Mouse (Mus musculus) brain, embryonic 18.5 days (tissue): ENCODE measurements at regions not wholly inside any gene's neighbourhood (a gene's known extent, or its start where the extent isn't known, plus 50 kb on each side); places are given as distances from the start of the nearest gene placed in this dataset.
"Not testable (repeated sequence)": the region's sequence is repeated elsewhere in the genome, so short reads cannot be mapped to it uniquely, and the experiment has no call there.

Experiments
- DNase-seq: peaks from one replicate; pipeline ENCODE4 v3.0.0-alpha.2; 2012; ENCODE audit warnings: low read depth, low spot score

GRCm38 (mm10) chr11:28993270-28993847, 137.2 kb upstream of the Pnpt1 start:
- DNase-seq = no peak

DNA sequence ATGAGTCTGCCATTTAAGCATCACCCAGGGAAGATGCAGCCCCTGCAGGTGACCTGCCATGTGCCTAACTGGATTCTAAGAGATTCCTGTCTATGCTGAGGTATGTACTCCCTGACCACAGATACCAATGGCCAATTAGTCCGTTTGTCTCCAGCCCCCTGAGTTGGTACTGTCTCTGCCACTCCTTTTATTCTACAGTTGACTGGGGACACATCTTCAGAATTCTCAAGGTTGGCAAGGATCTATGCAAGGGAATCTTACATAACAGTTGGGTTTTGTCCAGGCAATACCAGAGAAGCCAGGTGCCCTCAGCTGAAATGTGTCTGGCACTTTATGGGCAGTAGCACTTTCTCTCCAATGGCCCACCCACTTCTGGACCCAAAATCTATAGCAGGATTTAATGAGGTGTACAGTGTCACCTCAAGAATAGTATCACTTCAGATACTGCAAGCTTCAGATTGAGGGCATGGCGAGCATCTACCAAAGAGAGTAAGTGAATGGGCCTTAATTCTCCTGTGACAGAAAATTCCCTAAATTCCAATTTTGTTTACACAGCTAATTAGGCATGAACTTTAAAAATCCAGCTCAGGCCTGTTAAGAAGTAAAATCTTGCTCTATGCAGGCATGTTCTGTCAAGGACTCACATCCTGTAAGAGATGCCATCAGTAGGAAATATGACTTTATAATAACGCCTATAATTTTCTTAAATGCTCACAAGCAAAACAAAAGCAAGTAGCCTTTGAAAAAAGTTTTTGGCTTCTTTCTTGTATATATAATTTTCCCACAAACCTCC, 132.0 kb upstream of the Pnpt1 start:
- DNase-seq = no peak

DNA sequence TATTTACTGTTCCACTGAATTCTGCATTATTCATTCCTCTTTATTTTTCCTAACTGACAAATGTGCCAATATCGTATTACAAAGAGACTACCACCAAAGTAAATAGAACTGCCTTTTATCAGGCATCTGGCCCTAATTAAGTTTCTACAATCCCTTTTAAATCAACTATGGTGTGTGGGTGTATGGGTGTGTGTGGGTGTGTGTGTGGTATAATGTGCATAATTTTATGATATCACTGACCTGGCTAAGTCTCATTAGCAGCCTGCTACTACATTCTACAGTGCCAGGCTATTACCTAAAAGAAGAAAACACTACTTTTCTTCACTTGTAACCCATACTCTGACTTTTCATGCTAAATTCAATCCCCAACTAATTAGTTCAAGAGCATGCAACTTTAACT, 131.3 kb upstream of the Pnpt1 start:
- DNase-seq = no peak

GRCm38 (mm10) chr11:28999620-29000019, 130.9 kb upstream of the Pnpt1 start:
- DNase-seq = no peak

DNA sequence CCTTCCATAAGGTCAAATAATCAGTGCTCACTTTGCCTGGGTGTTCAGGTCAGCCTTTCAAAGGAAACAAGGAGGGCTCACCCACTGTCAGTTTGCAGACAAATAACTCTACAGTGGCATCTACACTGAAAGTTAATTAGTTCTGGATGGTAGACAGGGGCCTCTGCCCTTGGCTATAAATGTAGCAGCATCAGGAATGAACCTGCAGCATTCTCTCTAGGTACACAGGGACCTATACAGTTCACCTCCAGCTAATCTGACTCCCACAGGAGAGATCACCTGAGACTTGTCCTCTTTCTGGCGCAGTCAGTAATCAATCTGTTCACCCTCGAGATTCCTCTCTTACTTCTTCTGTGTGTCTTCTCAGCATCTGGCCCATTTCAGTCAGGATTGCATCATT, 130.3 kb upstream of the Pnpt1 start:
- DNase-seq = no peak

GRCm38 (mm10) chr11:29017406-29017805, 113.1 kb upstream of the Pnpt1 start:
- DNase-seq = no peak

- peak; percentile 4 for DNase-seq
Observed at GRCm38 (mm10) chr11:29040817-29041216, 89.7 kb upstream of the Pnpt1 start.

DNA sequence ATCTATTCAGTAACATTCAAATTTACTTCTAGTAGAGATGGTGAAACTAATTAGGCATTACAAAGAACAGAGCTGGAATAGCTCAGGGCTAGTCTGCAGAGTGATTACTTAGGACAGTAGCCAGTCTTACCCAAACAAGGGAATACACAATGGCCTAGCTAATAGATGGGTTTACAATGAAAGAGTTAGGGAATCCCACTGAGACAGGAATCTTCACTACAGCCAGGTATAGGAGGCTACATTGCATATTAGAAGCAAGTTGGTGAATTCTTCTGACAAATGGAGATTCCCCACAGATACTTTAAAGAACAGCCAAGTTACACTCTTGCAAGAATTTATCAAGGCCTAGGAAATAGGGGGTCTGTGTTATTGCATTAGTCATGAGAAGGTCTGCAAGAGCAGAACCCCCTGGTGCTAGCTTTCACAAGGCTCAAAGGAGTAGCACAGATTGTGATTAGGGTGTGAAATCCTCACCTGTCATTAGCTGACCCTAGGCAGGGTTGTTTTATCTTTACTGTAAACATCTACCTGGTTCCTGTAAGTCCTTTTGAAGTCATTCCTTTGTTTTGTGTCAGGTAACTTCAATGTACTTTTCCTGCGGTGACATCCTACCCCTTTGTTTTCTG, 82.4 kb upstream of the Pnpt1 start:
- DNase-seq = not testable (repeated sequence)

GRCm38 (mm10) chr11:29052625-29053024, 77.9 kb upstream of the Pnpt1 start:
- DNase-seq = no peak

- not testable (repeated sequence) for DNase-seq
Observed at GRCm38 (mm10) chr11:29069586-29069985, 61.0 kb upstream of the Pnpt1 start.

DNA sequence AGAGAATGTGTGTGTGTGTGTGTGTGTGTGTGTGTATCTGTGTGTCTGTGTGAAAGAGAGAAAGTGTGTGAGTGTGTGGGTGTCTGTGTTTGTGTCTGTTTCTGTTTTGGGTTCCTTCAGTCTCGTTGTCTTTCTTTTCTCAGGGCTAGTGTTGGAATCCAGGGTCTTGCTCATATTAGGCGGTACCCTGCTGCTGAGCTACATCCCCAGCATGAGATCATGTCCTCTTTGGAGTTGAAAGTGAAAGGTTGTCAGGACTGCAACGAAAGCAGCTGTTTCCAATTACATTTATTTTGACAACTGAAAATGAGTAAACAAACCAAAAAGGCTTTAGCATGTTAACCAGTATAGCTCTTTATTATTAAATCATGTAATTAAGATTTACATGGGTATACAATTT, 58.3 kb upstream of the Pnpt1 start:
- DNase-seq = no peak
